Mouse (Mus musculus) thymus, adult 2 months (tissue): ENCODE results near the gene Tmem229b.

Source experiments
- CTCF ChIP-seq: fragments of 200-500 bp; IDR thresholded peaks from 2 replicates; pipeline ENCODE4 v1.5.1; 2012; ENCODE audit warnings: mild to moderate bottlenecking, control low read depth, low read length, moderate library complexity, borderline replicate concordance; ENCODE audit not compliant: control insufficient read depth, poor library complexity, insufficient read depth; ENCODE audit errors: extremely low read depth
- POLR2A ChIP-seq: fragments of 200-500 bp; IDR thresholded peaks from 2 replicates; pipeline ENCODE4 v1.6.1; 2012; ENCODE audit warnings: mild to moderate bottlenecking, low read length, control low read depth, moderate library complexity; ENCODE audit not compliant: control insufficient read depth, poor library complexity, insufficient read depth; ENCODE audit errors: extremely low read depth

DNA sequence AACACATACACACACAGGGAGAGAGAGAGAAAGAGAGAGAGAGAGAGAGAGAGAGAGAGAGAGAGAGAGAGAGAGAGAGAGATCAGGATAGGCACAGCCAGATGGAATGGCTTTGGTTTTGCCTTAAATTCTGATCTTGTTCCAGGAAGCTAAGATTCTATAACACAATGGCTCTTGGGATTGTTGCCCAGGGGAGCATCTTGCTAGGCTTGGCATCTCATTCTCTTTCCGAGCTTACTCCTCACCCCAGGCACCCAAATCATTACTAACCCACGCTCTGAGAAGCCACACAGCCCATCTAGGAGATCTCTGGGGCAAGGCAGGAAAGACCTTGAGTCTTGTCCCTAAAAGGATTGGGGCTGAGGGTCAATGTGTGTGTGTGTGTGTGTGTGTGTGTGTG, 33.6 kb downstream of the Tmem229b start:
- no peak for TF ChIP-seq CTCF
- no peak for TF ChIP-seq POLR2A
